Comparison of ENCODE assay signal across 10 mouse cellular contexts in the genomic region with DNA sequence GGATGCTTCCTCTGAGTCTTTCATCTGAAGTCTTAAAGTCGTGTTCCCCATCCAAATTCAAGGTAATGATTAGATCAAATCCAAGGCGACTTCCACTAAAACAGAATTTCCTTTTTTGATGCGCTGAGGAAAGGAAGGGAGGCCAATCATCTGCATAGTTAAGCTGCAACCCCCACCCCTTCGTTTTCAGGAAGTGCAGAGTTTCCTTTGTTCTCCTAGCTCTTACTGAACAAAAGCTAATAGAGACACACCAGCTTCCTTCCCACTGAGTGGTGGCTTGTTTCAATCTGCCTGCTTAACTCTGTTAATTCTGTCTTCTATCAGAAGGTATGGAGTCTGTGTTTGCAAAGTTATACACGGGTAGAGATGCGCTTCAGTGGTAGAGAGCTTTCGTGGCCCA. TPM values are rescaled to one million over a fixed set of nuclear protein-coding genes. Genes with fewer than 3 reads are reported as not detected.
DNase-seq lines count a peak whose midpoint lies in the region; ATAC-seq lines count a peak whose summit lies in the region.
"Had no signal": no experiment of that assay in that cellular context is flagged by ENCODE, and none has a peak within 500 bp of the region (broad histone marks: within the 10 kb centered on the region; RNA-seq: fewer than 3 reads in every experiment).

No protein-coding gene starts in this region.

- H3K36me3 ChIP-seq in forebrain, embryonic 14.5 days (ENCODE audit: control insufficient read depth, insufficient read depth, low read length), result no peaks in the 10 kb centered on the region; the same call in 1 of the 2 replicates
- no peaks in the 10 kb centered on the region for H3K36me3 ChIP-seq in forebrain, embryonic 11.5 days (ENCODE audit: control insufficient read depth, insufficient read depth, low read length)
- H3K36me3 ChIP-seq: hindbrain, embryonic 15.5 days had no signal

- H3K27ac ChIP-seq in forebrain, embryonic 14.5 days (ENCODE audit: low read depth, low read length), result no peak overlapping the region
- H3K27ac ChIP-seq in forebrain, embryonic 11.5 days (ENCODE audit: low read depth, low read length), result no peak overlapping the region
- H3K27ac ChIP-seq: hindbrain, embryonic 15.5 days had no signal

- peak; percentile 14 for DNase-seq in forebrain, embryonic 14.5 days (ENCODE audit: low spot score)
- DNase-seq in forebrain, embryonic 11.5 days (ENCODE audit: low spot score), result no peak
- DNase-seq in MEL-GATA-1-ER (ENCODE audit: extremely low read depth, low read depth), result peak; percentile 7
- peak; percentile 6 to 35 for DNase-seq in heart, postnatal 36 days
- peak; percentile 66 for DNase-seq in lung, postnatal 36 days
- no peak for DNase-seq in gastrocnemius, postnatal 25 days
- DNase-seq in urinary bladder, postnatal 4 days (ENCODE audit: low spot score in 2 of 2), result no peak
- no peak for DNase-seq in yolk sac, embryonic 10.5 days (ENCODE audit: low spot score)

- 27% methylated on average over 7 of the region's 7 CpGs for WGBS in forebrain, embryonic 14.5 days
- WGBS in forebrain, embryonic 11.5 days, result 34% methylated on average over 7 of the region's 7 CpGs

- no peak overlapping the region for H3K9ac ChIP-seq in forebrain, embryonic 14.5 days (ENCODE audit: low read length)
- no peak overlapping the region for H3K9ac ChIP-seq in forebrain, embryonic 11.5 days (ENCODE audit: low read length)
- H3K9ac ChIP-seq: hindbrain, embryonic 15.5 days had no signal

- intact Hi-C loops in heart, postnatal 36 days (cut with DNase I), result no loop called here

- ATAC-seq in forebrain, embryonic 14.5 days, result no peak
- no peak for ATAC-seq in forebrain, embryonic 11.5 days (replicated peaks; ENCODE audit: low FRiP score)

- H3K4me3 ChIP-seq in forebrain, embryonic 14.5 days (ENCODE audit: low read depth, low read length), result no peak overlapping the region
- no peak overlapping the region for H3K4me3 ChIP-seq in forebrain, embryonic 11.5 days (ENCODE audit: low read depth, low read length)

- H3K9me3 ChIP-seq in forebrain, embryonic 14.5 days (replicated peaks; ENCODE audit: control insufficient read depth, low read length), result no peaks in the 10 kb centered on the region
- no peaks in the 10 kb centered on the region for H3K9me3 ChIP-seq in forebrain, embryonic 11.5 days (ENCODE audit: control insufficient read depth, low read length)
- H3K9me3 ChIP-seq: hindbrain, embryonic 15.5 days had no signal

- H3K4me2 ChIP-seq in forebrain, embryonic 14.5 days (ENCODE audit: low read length), result no peak overlapping the region
- no peak overlapping the region; the same call in 1 of the 2 replicates for H3K4me2 ChIP-seq in forebrain, embryonic 11.5 days (ENCODE audit: low read depth, low read length, severe bottlenecking)

- H3K4me1 ChIP-seq in forebrain, embryonic 14.5 days (ENCODE audit: control insufficient read depth, insufficient read depth, low read length), result peaks cover 7% of the 10 kb centered on the region; the same call in 1 of the 2 replicates
- 0 out of 2 replicates have a peak, but pooled peaks cover 2% of the 10 kb centered on the region for H3K4me1 ChIP-seq in forebrain, embryonic 11.5 days (replicated peaks; ENCODE audit: control insufficient read depth, insufficient read depth, low read length)

- H3K27me3 ChIP-seq in forebrain, embryonic 14.5 days (replicated peaks; ENCODE audit: control insufficient read depth, insufficient read depth, low read length), result 0 out of 2 replicates have a peak, but pooled peaks cover 8% of the 10 kb centered on the region
- 0 out of 2 replicates have a peak, but pooled peaks cover 2% of the 10 kb centered on the region for H3K27me3 ChIP-seq in forebrain, embryonic 11.5 days (ENCODE audit: control insufficient read depth, insufficient read depth, low read length)

RNA-seq across cellular contexts. Expression of a gene that starts 1.5 kb away (rescaled TPM):
- polyA plus RNA-seq in forebrain, embryonic 14.5 days (2014; fragmentation: Nextera tagmentation; extraction: Ambion mirVana), result 6.1 and 7.3 TPM in 2 replicates
- 8.3 and 10.1 TPM in 2 replicates for polyA plus RNA-seq in forebrain, embryonic 11.5 days (2014; fragmentation: Nextera tagmentation; extraction: Ambion mirVana)
- 1 to 10 TPM; 5.9 to 6.9 TPM for total RNA-seq in heart, postnatal 36 days (2021)
- total RNA-seq in gastrocnemius, postnatal 25 days (2021), result 1 to 10 TPM; 1.8 to 2.0 TPM

RNA-seq across cellular contexts. Expression of a gene that starts 36.0 kb away (rescaled TPM):
- 29.1 and 32.8 TPM in 2 replicates for polyA plus RNA-seq in forebrain, embryonic 14.5 days (2014; fragmentation: Nextera tagmentation; extraction: Ambion mirVana)
- 45.5 and 45.9 TPM in 2 replicates for polyA plus RNA-seq in forebrain, embryonic 11.5 days (2014; fragmentation: Nextera tagmentation; extraction: Ambion mirVana)
- total RNA-seq in heart, postnatal 36 days (2021), result 10 to 100 TPM; 23.7 to 31.2 TPM
- 10 to 100 TPM; 27.9 to 33.0 TPM for total RNA-seq in gastrocnemius, postnatal 25 days (2021)

RNA-seq across cellular contexts. Expression of a gene that starts 43.0 kb away (rescaled TPM):
- 32.0 and 39.1 TPM in 2 replicates for polyA plus RNA-seq in forebrain, embryonic 14.5 days (2014; fragmentation: Nextera tagmentation; extraction: Ambion mirVana)
- 76.9 and 82.7 TPM in 2 replicates for polyA plus RNA-seq in forebrain, embryonic 11.5 days (2014; fragmentation: Nextera tagmentation; extraction: Ambion mirVana)
- 1 to 10 TPM in 1 of 2 experiments, under 1 TPM in 1; 0.76 to 1.1 TPM for total RNA-seq in heart, postnatal 36 days (2021)
- under 1 TPM; 0.46 to 0.96 TPM for total RNA-seq in gastrocnemius, postnatal 25 days (2021)

RNA-seq across cellular contexts. Expression of a gene that starts 54.6 kb away (rescaled TPM):
- polyA plus RNA-seq in forebrain, embryonic 14.5 days (2014; fragmentation: Nextera tagmentation; extraction: Ambion mirVana), result not detected in 2 replicates
- polyA plus RNA-seq in forebrain, embryonic 11.5 days (2014; fragmentation: Nextera tagmentation; extraction: Ambion mirVana), result not detected in 2 replicates
- total RNA-seq in heart, postnatal 36 days (2021), result not detected
- not detected for total RNA-seq in gastrocnemius, postnatal 25 days (2021)
- polyA plus RNA-seq: hindbrain, embryonic 15.5 days; small intestine, adult 2 months had no signal

Comparison
In these comparisons a context has a peak if more than half of its experiments do, and no peak if none do; other contexts are left out.
1. DNase-seq: peak in forebrain, embryonic 14.5 days (single experiment), MEL-GATA-1-ER (single experiment), heart, postnatal 36 days (2 of 2) and lung, postnatal 36 days (single experiment); none in forebrain, embryonic 11.5 days (single experiment), gastrocnemius, postnatal 25 days (single experiment), urinary bladder, postnatal 4 days (0 of 2) and yolk sac, embryonic 10.5 days (single experiment).